Mouse (Mus musculus) myocyte (in vitro differentiated cells): ENCODE measurements around the gene Tfpi. TPM values are rescaled to one million over a fixed set of nuclear protein-coding genes. Genes with fewer than 3 reads are reported as not detected.

Source experiments
- H3K27me3 ChIP-seq: one replicate; pipeline ENCODE4 v1.6.1; 2011; ENCODE audit not compliant: control insufficient read depth, insufficient read depth, insufficient read length
- H3K36me3 ChIP-seq: one replicate; pipeline ENCODE4 v1.6.1; 2011; ENCODE audit not compliant: control insufficient read depth, insufficient read depth
- H3K4me2 ChIP-seq: one replicate; pipeline ENCODE4 v1.6.1; 2011; ENCODE audit warnings: low read depth, control low read depth
- H3K4me3 ChIP-seq: one replicate; pipeline ENCODE4 v1.5.1; 2011; ENCODE audit warnings: mild to moderate bottlenecking, control low read depth, moderate library complexity
- H3K79me2 ChIP-seq: one replicate; pipeline ENCODE4 v1.6.1; 2011; ENCODE audit not compliant: control insufficient read depth, insufficient read depth
- H3ac ChIP-seq: one replicate; pipeline ENCODE4 v1.6.1; 2011; ENCODE audit not compliant: control insufficient read depth, insufficient read length
- CEBPB ChIP-seq: IDR thresholded peaks from 2 replicates; pipeline ENCODE4 v1.6.1; 2011; ENCODE audit warnings: mild to moderate bottlenecking, moderate library complexity; ENCODE audit not compliant: poor library complexity, insufficient read depth, severe bottlenecking
- E2F4 ChIP-seq: IDR thresholded peaks from one replicate; pipeline ENCODE4 v1.6.1; 2011; ENCODE audit warnings: mild to moderate bottlenecking, control low read depth, moderate library complexity; ENCODE audit not compliant: insufficient read depth
- MAX ChIP-seq: IDR thresholded peaks from one replicate; pipeline ENCODE4 v1.6.1; 2011; ENCODE audit warnings: low read depth, mild to moderate bottlenecking, control low read depth
- MYOD1 ChIP-seq, 3 experiments: IDR thresholded peaks; one replicate each; pipeline ENCODE4 v1.6.1; 2011; ENCODE audit warnings: control low read depth in 2 of 3, low read depth in 2 of 3, mild to moderate bottlenecking in 2 of 3, moderate library complexity in 1 of 3; ENCODE audit not compliant: insufficient read length in 2 of 3, control insufficient read depth in 1 of 3
- MYOG ChIP-seq, 3 experiments: IDR thresholded peaks; one replicate each; pipeline ENCODE4 v1.6.1; 2011; ENCODE audit warnings: control low read depth in 2 of 3, low read depth in 2 of 3, mild to moderate bottlenecking in 2 of 3; ENCODE audit not compliant: insufficient read length in 2 of 3, control insufficient read depth in 1 of 3, insufficient read depth in 1 of 3
- POLR2A ChIP-seq: IDR thresholded peaks from one replicate; pipeline ENCODE4 v1.6.1; 2011; ENCODE audit warnings: low read depth, mild to moderate bottlenecking, control low read depth, moderate library complexity; ENCODE audit not compliant: insufficient read length
- POLR2AphosphoS2 ChIP-seq: IDR thresholded peaks from one replicate; pipeline ENCODE4 v1.6.1; 2011; ENCODE audit warnings: low read depth, control low read depth; ENCODE audit not compliant: insufficient read length
- REST ChIP-seq: IDR thresholded peaks from one replicate; pipeline ENCODE4 v1.6.1; 2011; ENCODE audit warnings: mild to moderate bottlenecking, control low read depth, moderate library complexity; ENCODE audit not compliant: insufficient read depth, insufficient read length
- SRF ChIP-seq: IDR thresholded peaks from one replicate; pipeline ENCODE4 v1.6.1; 2011; ENCODE audit warnings: low read depth; ENCODE audit not compliant: control insufficient read depth, insufficient read length
- TCF12 ChIP-seq: IDR thresholded peaks from one replicate; pipeline ENCODE4 v1.6.1; 2011; ENCODE audit warnings: mild to moderate bottlenecking, control low read depth; ENCODE audit not compliant: poor library complexity, insufficient read depth, severe bottlenecking
- TCF3 ChIP-seq: IDR thresholded peaks from one replicate; pipeline ENCODE4 v1.6.1; 2011; ENCODE audit warnings: low read depth, control low read depth; ENCODE audit not compliant: insufficient read length
- USF1 ChIP-seq: IDR thresholded peaks from one replicate; pipeline ENCODE4 v1.6.1; 2011; ENCODE audit warnings: low read depth, mild to moderate bottlenecking, control low read depth, moderate library complexity
- polyA plus RNA-seq: library from polyadenylated mRNA; unstranded; fragments of >200 nt; fragmentation: generic; extraction: Trizol; gene quantifications from one replicate; pipeline ENCODE4 v1.2.1, GENCODE M21; 2012; ENCODE audit warnings: missing spikeins

The Tfpi gene
- 7.9 TPM for polyA plus RNA-seq

GRCm38 (mm10) chr2:84476577-84476976 lies at the start of gene Tfpi:
TSS of gene Tfpi (minus strand) at chr2:84476775.
- no peak within 1 kb of the TSS for H3ac ChIP-seq
- TF ChIP-seq MAX: peak; percentile 22
- TF ChIP-seq TCF3: no peak
- TF ChIP-seq USF1: peak; percentile 48
- H3K27me3 ChIP-seq: no peaks in the 10 kb centered on the region
- peak within 1 kb of the TSS; percentile 79 for H3K4me2 ChIP-seq
- peak within 1 kb of the TSS; percentile 26 for H3K4me3 ChIP-seq
- H3K79me2 ChIP-seq: no peaks in the 10 kb centered on the region
- H3K36me3 ChIP-seq: no peaks in the 10 kb centered on the region

GRCm38 (mm10) chr2:84526221-84526620 lies 49.6 kb upstream of the Tfpi start:
- no peak overlapping the region for H3K4me2 ChIP-seq
- H3ac ChIP-seq: no peak overlapping the region
- TF ChIP-seq MYOG (IDR thresholded peaks at IDR 0.05; ENCODE audit: control insufficient read depth in 1 of 3, insufficient read depth in 1 of 3, insufficient read length in 2 of 3, low read depth in 2 of 3): no peak
- no peak for TF ChIP-seq USF1
- TF ChIP-seq E2F4: no peak
- no peak for TF ChIP-seq TCF3
- no peak for TF ChIP-seq REST
- TF ChIP-seq POLR2A: no peak
- TF ChIP-seq TCF12: no peak
- H3K27me3 ChIP-seq: no peaks in the 10 kb centered on the region
- H3K79me2 ChIP-seq: no peaks in the 10 kb centered on the region
- H3K36me3 ChIP-seq: no peaks in the 10 kb centered on the region
- no peak overlapping the region for H3K4me3 ChIP-seq

- TF ChIP-seq TCF12 (no peak), E2F4 (no peak), POLR2AphosphoS2 (no peak), MYOG (IDR thresholded peaks at IDR 0.05; ENCODE audit: control insufficient read depth in 1 of 3, insufficient read depth in 1 of 3, insufficient read length in 2 of 3, low read depth in 2 of 3) (no peak), CEBPB (no peak), TCF3 (no peak), MYOD1 (IDR thresholded peaks at IDR 0.05; ENCODE audit: control insufficient read depth in 1 of 3, insufficient read length in 2 of 3, low read depth in 2 of 3) (no peak), USF1 (no peak), SRF (no peak), REST (no peak)
- Histone ChIP-seq H3K79me2 (no peaks in the 10 kb centered on the region), H3K36me3 (no peaks in the 10 kb centered on the region), H3K27me3 (no peaks in the 10 kb centered on the region), H3K4me2 (no peak overlapping the region), H3K4me3 (no peak overlapping the region), H3ac (no peak overlapping the region)
These were observed 49.2 kb upstream of the Tfpi start for GRCm38 (mm10) chr2:84525806-84526205.

- Histone ChIP-seq H3ac (no peak overlapping the region), H3K27me3 (no peaks in the 10 kb centered on the region), H3K4me2 (no peak overlapping the region), H3K36me3 (no peaks in the 10 kb centered on the region), H3K79me2 (no peaks in the 10 kb centered on the region), H3K4me3 (no peak overlapping the region)
- TF ChIP-seq POLR2AphosphoS2 (no peak), REST (no peak), MAX (no peak), MYOD1 (IDR thresholded peaks at IDR 0.05; ENCODE audit: control insufficient read depth in 1 of 3, insufficient read length in 2 of 3, low read depth in 2 of 3) (no peak), POLR2A (no peak), USF1 (no peak), MYOG (IDR thresholded peaks at IDR 0.05; ENCODE audit: control insufficient read depth in 1 of 3, insufficient read depth in 1 of 3, insufficient read length in 2 of 3, low read depth in 2 of 3) (no peak), TCF12 (no peak), E2F4 (no peak), CEBPB (no peak), TCF3 (no peak), SRF (no peak)
These were observed 48.5 kb upstream of the Tfpi start for GRCm38 (mm10) chr2:84525047-84525446.

- Histone ChIP-seq H3K79me2 (no peaks in the 10 kb centered on the region), H3K27me3 (no peaks in the 10 kb centered on the region), H3K4me2 (no peak overlapping the region), H3ac (no peak overlapping the region), H3K36me3 (no peaks in the 10 kb centered on the region), H3K4me3 (no peak overlapping the region)
- TF ChIP-seq CEBPB (no peak), REST (no peak), POLR2AphosphoS2 (no peak), USF1 (no peak), TCF12 (no peak), MYOG (IDR thresholded peaks at IDR 0.05; ENCODE audit: control insufficient read depth in 1 of 3, insufficient read depth in 1 of 3, insufficient read length in 2 of 3, low read depth in 2 of 3) (no peak), SRF (no peak), POLR2A (no peak), TCF3 (no peak), MAX (no peak), E2F4 (no peak), MYOD1 (IDR thresholded peaks at IDR 0.05; ENCODE audit: control insufficient read depth in 1 of 3, insufficient read length in 2 of 3, low read depth in 2 of 3) (no peak)
These were observed 47.4 kb upstream of the Tfpi start for GRCm38 (mm10) chr2:84523994-84524393.
